Mouse (Mus musculus) gastrocnemius, adult 8-10 months (tissue): ENCODE results near the gene Cep162. TPM values are rescaled to one million over a fixed set of nuclear protein-coding genes. Genes with fewer than 3 reads are reported as not detected.

ENCODE experiments used
- DNase-seq, 2 experiments: peaks; one replicate each; pipeline ENCODE4 v3.0.0; 2022; ENCODE audit warnings: low spot score in 2 of 2
- total RNA-seq, 4 experiments: library from RNA; stranded (reverse); gene quantifications; 2 replicates each; pipeline ENCODE4 v1.2.4; 2022

The Cep162 gene
- total RNA-seq, result 1 to 10 TPM; 1.1 to 2.4 (median 1.4) TPM

DNA sequence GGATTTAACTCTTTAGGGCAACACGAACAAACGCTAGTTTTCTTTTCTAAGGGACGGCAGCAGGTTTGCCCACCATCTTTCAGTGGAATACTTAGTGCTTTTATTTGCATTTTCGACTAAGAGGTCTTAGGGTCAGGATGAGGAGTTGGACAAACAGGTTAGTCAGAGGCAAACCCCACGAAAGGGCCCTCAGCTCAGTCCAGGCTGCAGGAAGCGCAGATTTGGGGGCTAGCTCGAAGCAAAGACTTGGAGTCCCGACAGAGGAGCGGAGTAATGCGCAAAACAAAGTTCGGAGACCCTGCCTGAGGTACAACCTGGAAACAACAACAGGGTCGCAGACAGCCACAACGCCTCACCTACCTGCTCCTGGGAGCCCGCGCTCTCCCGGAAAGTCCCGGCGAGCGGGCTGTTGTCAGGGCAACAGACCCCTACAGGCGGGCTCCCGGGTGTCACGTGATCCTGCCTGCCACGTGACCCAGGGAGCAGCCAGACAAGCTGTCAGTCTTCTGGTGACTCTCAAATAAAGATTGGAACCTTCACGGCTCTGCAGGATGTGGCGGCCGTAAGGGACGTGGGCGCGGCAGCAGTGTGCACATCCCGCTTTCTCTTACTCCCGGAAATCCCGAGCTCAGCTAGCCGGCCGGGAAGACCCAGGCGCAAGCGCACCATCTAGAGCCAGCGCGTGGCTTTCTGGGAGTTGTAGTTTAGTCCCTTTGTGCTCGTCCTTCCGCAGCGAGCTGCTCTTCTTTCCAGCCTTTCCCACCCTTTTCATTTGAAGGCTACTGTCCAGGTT lies at the start of gene Cep162:
Cep162 (minus strand) TSS at position 634 of the 793 bp plus-strand sequence.
- peak; percentile 69 to 79 for DNase-seq

GRCm38 (mm10) chr9:87303196-87303595 lies 47.9 kb upstream of the Cep162 start:
- no peak for DNase-seq

- DNase-seq, result no peak
Measured at GRCm38 (mm10) chr9:87298900-87299299, 43.6 kb upstream of the Cep162 start.

GRCm38 (mm10) chr9:87297522-87297921 lies 42.2 kb upstream of the Cep162 start:
- no peak for DNase-seq

DNA sequence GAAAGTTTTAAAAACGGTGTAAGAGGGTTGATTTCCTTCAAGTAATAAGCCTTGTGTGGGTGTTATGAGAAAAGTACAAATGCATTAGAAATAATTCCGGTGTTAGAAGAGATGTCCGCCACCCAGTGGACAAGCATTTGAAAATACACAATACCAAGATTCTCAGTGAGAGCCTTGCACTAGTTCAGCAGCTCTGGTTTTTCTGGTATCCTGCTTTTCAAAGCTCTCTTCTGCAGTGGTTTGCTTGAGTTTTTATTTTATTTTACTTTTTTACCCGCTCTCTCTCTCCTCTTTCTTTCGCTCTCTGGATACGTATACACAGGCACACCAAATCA lies 327 bp upstream of the Cep162 start:
- no peak for DNase-seq

- no peak for DNase-seq
Measured at GRCm38 (mm10) chr9:87248118-87248517, 7.2 kb downstream of the Cep162 start.

DNA sequence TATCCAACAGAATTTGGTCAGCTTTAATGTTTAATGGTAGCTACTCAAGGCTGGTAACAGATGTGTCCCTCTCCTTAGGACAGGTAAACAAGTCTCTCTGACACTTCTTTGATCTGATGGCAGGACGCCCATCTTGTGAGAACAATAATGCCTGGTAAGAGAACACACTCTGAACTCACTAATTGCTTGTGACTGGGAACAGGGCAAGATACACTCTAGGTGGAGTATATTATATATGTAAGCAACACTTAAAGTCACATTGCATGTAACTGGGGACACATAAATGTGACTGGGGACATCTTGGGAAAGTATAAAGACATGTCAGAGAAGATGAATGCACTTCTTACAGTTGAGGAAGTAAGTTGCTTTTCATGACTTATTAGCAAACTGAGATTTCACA lies 7.7 kb downstream of the Cep162 start:
- DNase-seq, result no peak

DNA sequence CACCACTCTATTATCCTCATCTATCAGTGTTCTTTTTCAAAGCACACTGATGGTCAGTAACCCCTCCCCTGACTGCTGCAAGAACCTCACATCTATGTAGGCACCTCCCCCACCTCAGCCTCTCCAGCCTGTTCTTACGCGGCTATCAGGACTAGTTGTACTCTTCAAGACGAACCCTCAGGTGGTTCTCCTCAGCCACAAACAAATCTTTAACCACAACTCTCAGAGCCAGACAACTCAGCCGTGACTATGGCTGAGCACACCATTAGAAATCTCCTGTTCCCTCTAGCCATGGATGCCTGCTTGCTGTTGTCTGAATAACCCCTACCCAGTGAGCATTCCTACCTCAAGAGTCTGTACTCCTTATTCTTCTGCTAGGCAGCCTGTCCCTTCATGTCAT lies 42.1 kb downstream of the Cep162 start:
- no peak for DNase-seq

DNA sequence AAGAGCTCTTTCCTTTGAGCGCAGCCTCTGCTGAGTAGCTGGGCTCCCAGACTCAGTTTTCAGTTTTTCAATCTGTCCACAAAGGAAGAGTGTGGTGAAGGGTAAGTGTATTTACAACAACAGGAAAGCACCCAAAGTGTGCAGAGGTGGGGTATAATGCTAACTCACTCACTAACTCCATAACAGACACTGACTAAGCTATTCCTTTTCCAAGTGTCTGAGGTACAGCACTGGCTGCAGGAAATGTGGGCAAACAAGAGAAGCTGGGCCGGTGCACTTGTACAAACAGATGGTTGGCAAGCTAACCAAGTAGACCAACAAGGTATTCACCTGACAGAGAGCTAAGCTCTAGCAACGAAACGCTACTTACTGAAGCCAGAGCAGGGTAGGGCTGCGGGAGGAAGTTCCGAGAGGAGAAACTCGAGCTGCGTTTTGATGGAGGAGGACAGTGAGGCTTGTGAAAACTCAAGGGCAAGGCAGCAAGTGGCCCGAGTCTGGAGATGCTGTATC lies 44.5 kb downstream of the Cep162 start:
- DNase-seq, result no peak

GRCm38 (mm10) chr9:87202431-87202830 lies 52.9 kb downstream of the Cep162 start:
- DNase-seq, result no peak

- no peak for DNase-seq
Measured at GRCm38 (mm10) chr9:87200919-87201318, 54.4 kb downstream of the Cep162 start.

DNA sequence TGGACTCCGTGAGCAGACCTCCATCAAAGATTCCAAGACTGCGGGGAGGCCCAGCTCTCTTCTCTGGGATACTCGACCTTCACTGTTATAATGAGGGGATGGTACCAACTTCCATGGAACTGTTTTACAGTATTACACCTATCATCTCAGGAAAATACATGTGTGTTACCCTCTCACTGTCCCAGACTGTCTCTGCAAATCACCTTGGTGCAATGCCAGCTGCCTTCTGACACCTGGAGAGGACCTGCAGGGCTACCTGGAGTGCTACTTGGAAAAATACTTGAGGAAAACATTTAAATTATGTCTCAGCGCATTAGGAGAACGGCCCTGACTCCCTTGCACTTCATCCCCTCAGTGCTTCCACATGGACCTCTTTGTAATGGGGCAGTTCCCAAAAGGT lies 54.9 kb downstream of the Cep162 start:
- DNase-seq, result no peak

DNA sequence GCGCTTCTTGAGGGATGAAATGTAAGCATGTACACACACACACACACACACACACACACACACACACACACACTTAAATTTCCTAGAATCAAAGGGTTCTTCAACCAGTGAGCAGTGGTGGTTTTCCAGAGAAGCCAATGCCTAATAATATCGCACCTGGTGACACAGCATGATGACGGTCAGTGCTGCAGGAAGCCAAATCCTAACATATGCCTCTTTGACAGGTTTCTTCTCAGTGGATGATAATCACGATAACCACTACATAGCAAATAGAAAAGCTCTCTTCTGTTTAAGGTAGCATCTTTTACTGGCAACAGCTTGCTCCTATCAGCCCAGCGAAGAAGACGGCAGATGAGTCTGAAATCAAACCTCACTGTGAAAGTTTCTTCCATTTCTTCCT lies 57.3 kb downstream of the Cep162 start:
- no peak for DNase-seq

DNA sequence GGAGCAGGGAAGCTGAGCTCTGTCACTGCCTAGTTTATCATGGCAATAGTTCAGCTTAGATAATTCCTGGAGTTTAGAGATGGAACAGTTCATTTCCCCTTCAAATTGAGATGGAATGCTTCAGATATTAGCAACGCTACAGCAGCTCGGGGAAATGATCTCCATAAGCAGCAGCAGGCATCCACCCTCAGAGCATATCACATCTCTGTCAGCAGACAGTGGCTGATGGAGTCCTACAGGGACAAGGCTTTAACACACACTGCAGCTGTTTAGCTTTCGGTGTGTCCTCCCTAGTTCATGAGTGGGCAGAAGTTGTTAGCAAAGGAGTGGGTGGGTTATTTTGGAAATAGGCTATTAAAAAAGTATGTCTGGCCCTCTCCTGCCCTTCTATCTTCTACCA lies 58.1 kb downstream of the Cep162 start:
- DNase-seq, result no peak

DNA sequence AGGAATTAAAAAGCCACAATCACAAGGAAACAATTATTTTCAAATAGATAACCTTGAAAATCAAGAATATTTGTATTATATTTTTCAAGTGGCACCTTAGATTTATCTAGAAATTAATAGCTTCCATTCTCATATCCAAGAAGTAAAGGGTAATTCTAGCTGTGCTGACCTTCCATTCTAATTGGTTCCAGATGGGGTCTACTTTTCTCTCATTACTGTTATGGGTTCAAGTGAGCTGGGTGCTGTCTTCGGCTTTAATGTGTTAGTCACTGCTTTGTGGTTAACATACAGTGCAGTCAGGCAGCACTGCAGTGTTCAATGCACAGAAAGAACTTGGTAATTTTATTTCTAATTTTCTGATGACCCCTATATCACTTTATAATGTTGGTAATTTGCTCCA lies 61.6 kb downstream of the Cep162 start:
- DNase-seq, result no peak

- no peak for DNase-seq
Measured at GRCm38 (mm10) chr9:87187336-87187735, 68.0 kb downstream of the Cep162 start.

- no peak for DNase-seq
Measured at GRCm38 (mm10) chr9:87182231-87182630, 73.1 kb downstream of the Cep162 start.

DNA sequence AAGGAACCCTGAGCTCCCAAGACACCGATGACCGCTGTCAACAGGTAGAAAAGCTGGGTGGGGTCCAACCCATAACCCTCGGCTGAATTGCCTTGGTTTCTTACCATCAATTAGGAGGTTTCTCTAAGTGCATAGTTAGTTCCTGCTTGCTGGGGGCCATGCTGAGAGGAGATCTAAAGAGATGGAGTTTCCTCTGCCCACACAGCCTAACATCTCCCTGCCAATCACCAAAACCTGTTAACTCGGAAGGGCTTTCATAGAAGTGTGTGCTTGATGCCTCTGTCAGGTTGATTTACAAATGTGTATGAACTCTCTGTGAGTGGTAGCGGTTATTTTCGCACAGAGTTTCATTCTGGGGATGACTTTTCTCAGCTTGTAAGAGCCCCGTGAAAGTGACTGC lies 76.8 kb downstream of the Cep162 start:
- DNase-seq, result no peak

- no peak for DNase-seq
Measured at GRCm38 (mm10) chr9:87171517-87171916, 83.8 kb downstream of the Cep162 start.

DNA sequence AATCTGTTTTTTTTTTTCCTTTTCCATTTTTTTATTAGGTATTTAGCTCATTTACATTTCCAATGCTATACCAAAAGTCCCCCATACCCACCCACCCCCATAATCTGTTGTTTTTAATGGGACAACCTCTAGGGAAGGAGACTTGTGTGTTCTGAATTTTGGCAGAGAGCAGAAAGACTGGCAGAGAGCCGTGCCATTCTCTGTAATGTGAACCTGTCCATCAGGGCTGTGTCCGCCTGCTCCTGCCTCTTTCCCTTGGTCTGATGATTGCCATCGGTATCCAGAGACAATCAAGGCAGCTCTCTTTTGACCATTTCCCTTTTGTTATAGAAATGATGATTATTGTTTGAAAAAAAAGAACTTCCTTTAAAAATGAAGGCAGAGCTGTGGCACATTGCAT lies 84.4 kb downstream of the Cep162 start:
- DNase-seq, result no peak

DNA sequence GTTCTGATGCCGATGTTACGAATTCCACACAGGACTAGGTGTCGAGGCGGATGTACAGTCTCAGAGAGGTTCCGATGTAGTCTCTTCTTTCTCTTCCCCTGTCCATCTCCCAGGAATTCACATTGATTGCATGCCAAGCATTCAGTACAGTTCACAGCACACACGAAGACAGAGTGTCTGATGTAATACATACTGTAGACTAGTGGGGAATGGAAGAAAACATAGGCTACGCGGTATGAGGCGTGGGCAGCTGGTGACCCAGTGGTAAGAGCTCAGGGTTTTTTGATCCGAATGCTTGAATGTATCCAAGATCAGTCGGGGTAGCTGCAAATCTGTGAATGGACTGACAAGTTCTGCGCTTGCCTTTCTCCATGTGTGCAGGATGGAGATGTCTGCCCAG lies 86.2 kb downstream of the Cep162 start:
- no peak for DNase-seq

DNA sequence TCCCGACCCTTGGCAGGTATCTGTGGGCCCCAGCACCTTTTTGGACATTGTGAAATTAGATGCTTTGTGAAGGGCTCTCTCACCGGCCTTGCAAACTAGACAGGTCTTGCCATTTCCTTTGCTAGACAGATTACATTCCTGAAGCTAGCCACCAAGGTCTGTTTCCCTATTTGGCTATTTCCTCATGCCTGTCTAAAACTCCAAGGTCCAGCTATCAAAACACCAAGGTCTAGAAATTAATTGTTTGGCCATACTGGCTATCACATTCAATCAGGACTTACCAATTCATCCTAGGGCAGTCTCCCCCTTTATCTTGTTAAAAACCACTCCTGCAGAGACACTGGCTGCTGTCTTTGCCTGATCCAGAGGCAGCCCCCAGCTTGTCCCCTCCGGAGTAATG lies 87.3 kb downstream of the Cep162 start:
- DNase-seq, result no peak

DNA sequence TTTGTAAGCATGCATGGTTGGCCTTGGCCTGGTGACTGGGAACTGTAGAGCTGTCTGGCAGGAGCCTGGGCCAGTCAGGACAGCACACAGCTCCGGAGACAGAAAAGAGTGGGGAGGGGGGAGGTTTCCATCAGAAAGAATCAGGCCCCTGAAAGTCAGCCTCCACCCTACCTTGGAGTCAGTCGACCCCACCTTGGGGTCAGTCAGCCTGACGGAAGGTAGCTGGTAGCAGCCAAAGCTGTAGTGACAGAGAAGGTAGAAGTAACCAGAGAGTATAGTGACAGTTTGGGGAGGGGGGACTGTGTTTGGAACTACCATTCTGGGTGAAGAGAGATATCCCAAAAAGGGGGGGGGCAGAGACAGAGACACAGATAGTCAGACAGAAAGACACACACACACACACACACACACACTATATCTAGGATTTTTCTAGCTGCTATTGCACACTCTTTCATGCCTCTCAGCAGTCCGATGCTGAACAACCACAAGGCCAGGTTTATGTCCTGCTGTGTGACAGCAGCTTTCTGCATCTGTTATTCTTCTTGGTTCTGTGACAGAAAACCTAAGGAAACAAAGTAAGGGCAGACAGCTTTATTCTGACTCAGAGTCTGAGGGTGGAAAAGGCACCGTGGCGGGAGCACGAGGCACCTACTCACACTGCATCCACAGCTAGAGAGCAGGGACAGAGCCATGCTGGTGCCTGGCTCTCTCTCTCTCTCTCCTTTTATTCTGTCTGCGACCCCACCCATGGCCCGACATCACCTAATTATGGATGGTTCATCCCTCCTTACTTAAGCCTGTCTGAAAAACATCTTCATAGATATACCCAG lies 88.1 kb downstream of the Cep162 start:
- DNase-seq, result no peak
